Mouse (Mus musculus) embryo, embryonic 11 days (tissue): ENCODE data around the gene Ddx17.

Source experiments
- DNase-seq: peaks from one replicate; pipeline ENCODE4 v3.0.0-alpha.2; 2015

The Ddx17 gene

DNA sequence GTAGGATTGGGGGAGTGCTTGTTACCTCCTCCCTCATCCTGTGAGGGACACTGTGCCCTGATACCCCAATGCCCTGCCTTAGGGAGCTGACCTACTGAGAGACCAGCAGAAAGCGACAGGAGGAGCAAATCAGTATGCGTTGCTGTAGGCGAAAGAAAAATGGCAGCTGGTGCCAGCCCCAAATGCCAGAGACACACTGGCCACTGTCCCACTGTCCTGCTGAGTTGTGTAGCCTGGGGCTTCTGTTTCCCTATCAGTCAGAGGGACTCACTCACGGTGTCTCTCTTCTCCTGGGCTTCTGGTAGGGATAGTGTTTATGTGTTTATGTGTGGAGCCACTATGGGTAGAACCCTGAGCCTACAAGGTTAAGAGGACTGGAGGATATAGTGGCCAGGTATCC lies 28.8 kb downstream of the Ddx17 start:
- no peak for DNase-seq

DNA sequence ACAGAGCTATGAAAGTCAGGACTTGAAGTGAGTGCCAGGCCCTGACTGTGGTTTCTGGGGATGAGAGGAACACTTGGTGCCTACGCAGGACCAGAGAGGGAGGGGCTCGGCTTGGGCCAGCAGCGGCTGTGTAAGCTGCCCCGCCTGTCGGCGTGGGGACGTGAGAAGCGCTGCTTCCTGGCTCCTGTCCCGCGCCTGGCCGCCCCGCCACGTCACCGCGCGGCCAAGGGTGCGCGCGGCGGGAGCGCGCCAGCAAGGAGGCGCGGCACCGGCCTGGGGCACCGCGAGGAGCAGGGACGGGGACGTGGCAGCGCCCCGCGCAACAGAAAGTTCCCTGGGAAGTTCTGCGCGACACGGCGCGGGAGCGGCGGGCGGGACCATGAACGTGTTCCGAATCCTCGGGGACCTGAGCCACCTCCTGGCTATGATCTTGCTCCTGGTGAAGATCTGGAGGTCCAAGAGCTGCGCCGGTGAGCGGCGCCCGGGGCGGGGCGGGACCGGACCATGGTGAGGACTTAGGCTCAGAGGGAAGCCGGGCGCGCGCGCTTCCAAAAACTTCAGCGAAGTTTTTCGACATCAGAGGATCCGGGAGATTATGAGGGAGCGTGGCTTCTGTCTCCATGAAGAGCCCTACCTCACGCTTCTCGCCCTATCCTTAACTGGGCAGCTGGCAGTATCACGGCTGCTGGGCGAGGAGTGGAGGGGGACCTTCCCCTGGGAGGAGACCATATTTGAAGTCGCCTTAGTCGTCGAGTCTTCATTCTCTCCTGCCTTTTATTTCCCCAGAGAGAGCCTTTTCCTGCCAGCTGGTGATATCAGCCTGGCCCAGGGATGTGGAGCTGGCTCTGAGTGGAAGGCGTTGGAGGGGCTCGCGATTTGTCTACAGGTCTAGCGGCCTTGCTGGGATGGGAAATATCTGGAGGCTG lies 30.1 kb downstream of the Ddx17 start, which contains the start of gene Kdelr3:
TSS of gene Kdelr3 (plus strand) at position 241 of the 926 bp plus-strand sequence.
- DNase-seq, result peak; percentile 78

DNA sequence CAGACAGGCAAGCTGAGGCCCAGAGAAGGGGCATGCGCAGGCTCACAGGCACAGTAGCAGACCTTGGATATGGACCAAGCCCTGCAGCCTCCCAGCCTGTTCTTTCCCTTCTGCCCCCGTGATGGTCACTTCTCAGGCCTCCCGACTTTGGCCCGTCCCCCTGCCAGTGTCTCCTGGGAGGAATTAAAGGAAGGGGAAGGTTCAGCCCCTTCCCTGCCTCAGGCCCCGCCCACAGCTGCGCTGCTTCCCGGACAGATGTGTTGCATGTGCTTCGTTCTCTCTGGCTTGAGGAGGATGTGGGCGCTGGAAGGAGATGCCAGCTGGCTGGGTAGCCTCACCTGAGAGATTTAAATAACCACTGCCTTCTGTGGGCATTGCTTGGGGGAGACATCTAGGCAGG lies 32.6 kb downstream of the Ddx17 start:
- DNase-seq, result peak; percentile 64

DNA sequence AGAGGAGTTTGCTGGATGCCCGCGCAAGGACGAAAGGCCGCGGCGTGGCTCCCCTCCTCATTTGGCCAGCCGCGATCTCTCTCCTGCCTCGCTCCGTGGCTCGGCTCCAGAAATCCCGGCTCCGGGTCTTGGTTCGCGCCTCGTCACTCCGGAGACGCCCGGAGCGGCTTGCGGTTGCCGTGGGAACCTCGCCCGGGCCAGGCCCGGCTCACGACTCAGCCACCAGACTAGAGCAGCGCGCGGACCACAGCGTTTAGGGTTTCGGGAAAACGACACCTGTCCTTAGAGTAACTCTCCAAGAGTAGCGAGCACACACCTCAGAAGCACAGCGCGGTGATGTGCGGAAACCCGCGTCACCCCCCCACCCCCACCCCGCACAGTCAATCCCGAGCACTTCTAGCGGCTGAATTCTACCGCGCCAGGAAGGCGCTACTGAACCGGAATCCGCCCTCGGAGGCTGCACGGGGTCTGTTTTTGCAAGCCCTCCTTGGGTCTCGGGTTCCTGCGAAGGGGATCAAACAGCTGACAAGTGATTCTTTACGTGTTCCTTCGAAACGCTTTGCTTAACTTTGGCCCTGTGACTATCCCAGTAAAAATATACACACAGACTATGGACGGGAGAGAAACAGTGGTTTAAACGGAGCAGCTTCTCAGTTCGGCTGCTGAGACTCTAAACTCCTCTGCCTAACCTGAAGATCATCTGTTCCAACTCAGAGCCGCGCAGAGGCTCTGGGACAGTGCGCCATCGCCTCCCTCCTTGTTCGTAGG lies 34.8 kb downstream of the Ddx17 start:
- DNase-seq, result peak; percentile 94

DNA sequence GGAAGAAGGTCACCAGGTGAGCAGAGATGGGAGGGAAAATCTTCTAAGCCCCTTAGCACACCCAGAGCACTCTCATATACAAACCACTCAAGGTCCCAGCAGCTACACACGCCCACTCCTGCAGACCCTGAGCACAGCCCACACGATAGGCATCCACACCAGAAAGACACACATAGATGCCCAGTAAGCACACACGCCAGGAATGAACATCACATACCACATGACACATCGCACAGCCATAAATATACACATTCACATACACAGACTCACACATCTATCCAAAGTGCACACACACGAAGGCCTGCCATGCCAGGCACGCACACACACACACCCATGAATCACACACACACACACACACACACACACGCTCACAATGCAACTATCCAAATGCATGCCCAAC lies 36.1 kb downstream of the Ddx17 start:
- DNase-seq, result no peak

DNA sequence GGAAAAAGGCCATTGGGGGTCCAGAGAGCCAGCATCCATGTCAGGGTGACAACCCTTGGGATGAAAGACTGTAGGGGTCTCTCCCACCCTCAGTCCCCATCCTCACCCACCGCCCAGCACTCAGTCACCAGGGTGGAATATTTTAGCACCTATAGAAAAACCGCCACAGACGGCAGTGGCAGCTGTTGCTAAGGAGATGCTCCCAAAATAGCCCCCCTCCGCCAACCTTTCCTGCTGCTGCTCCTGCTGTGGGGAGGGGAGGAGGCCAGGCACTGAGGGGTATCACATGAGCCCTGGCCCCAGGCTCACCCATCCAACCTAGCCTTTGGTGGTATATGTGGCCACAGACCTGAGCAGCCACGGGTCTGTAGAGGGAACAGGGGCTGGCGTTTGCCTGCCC lies 36.5 kb downstream of the Ddx17 start:
- DNase-seq, result no peak

DNA sequence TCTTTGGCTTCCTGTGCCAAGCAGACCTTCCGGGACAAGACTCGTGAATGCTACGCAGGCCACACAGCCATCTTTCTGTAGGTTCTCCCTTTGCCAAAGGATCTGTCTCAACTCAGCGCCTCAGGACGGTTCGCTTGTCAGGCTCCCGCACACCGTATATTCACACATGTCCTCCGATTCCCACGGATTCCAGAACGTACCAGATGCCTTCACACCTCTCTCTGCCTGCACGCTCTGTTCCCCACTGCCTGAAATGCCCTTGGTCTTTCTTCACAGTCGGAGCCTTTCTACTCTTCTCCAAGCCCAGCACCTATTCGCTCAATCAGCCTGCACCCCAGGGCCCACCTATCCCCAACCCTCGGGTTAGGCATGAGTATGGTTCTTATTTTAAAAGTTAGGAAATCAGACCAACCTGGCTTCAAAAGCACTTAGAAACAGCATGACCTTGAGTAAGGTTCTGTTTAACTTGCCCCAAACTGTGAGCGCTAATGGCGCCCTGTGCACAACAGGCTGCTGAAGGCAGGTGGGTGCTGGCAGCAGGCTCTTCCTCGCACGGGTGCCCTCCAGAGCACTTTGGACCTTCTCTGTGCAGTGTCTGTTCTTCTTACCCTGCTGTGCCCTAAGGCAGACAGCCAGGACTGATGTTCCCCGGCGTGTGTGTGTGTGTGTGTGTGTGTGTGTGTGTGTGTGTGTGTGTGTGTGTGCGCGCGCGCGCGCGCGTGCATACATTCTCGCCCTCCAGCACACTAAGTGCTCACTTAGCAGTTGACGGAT lies 39.3 kb downstream of the Ddx17 start:
- DNase-seq, result no peak

DNA sequence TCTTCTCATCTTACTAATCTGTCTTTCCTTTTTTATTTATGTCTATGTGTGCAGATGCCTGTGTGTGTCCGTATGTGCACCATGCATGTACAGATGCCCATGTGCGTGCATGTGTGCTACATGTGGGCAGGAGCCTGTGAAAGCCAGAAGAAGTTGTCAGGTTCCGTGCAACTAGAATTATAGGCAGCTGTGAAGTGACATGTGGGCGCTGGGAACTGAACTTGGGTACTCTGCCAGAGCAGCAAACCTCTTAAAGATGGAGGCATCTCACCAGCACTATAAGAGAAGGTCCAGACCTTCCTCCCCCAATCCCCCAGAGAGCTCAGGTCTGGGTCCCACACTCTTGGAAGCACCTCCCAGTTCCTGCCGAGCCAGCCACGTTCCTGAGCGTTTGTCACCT lies 40.1 kb downstream of the Ddx17 start:
- DNase-seq, result no peak

DNA sequence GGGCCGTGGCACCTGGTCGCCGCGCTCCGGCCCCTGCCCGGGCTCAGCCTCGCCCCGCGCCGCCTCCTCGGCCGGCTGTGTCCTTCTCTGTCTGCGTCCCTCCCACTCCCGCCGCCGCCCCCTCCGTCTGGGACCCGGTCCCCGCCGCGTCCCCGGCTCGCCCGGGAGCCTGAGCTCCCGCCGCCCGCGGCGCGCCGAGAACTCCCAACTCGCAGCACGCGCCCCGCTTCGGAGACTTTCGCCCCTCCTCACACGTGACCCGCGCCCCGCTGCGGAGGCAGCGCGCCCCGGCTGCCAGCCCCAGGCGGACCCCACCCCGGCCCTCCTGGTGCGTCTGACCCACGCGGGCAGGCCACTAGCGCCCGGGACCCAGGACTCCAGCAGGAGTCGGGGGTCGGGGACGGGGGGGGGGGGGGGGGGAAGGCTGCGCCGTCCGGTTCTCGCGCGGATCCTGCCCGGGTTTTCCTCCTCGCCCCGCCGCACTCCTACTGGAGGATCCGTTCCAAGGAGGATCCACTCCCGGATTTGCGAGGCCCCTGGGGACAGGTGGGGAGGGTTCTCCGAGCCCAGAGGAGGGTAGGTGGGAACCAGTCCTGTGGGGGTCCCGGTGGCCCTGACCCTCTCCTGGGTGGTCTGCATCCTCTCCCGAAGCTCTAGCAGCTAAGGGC lies 40.8 kb downstream of the Ddx17 start:
- DNase-seq, result peak; percentile 86

DNA sequence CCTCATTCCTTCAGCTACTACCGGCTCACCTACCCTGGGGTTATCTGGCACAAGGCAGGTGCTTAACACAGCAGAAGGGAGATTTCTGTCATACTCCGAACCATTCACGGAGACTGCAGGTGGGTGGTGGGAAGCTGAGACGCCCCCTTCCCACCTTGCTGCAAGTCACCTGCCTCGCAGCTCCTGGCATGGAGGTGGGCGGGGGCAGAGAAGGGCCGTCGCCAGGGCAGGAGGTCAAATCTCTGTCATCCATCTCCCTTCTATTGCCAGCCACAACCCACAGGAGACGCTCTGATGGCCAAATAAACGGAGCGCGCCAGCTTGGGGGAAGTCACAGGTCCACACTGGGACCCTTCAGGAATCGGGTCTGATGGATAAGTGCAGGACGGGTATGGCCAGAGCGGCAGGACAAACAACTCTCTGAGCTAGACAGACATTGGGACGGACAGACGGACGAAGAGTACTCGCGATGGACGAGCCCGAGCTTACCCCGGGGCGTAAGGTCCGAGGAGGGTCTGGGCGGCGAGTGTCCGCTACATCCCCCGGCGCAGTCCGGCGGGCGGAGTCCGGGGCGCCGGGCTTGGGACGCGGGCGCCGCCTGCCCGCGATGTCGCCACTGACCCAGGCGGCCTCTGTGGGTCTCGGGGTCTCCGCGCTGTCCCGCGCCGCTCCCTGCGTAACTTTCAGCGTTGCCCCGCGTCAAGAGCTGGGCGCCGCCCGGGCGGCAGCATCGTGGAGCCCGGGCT lies 41.7 kb downstream of the Ddx17 start, which contains the start of gene Kcnj4:
TSS of gene Kcnj4 (minus strand) at position 535 of the 746 bp plus-strand sequence.
- peak; percentile 48 for DNase-seq

DNA sequence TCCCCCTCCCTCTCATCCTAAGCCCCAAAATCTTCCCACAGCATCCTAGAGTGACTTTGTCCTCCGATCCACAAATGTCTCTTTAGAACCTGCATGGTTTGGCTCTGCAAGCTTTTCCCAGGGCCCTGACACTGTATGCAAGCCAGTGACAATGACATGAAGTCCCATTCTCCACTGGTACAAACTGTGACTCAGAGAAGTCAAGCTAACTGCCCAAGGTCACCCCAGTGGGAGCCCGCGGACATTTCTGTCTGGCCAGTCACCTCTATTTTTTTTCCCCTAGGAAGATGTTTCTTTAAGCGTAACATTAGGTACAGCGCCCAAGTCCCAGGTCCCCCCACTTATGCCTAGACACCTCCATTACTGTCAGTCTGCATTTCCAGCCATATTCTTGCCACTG lies 43.1 kb downstream of the Ddx17 start:
- no peak for DNase-seq

DNA sequence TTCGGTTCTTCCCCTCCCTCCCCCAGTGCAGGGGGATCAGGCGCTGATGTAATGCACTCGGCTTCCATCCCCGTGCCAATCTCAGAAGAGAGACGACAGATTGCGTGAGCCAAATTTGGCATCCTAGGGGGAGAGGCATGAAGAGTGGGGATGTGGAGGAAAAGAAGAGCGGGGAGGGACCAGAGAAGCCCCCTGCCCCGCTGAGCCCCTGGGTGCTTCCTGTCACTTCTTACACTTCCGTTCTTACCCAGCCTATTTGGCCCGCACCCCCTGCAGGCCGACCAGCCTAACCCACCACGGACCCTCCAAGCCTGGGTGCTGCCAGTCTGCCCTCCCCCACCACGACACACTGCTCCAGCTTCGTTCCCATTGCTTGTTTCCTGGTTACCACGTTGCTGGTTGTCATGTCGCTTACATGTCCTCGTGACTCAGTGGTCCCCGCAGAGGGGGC lies 43.6 kb downstream of the Ddx17 start:
- no peak for DNase-seq

DNA sequence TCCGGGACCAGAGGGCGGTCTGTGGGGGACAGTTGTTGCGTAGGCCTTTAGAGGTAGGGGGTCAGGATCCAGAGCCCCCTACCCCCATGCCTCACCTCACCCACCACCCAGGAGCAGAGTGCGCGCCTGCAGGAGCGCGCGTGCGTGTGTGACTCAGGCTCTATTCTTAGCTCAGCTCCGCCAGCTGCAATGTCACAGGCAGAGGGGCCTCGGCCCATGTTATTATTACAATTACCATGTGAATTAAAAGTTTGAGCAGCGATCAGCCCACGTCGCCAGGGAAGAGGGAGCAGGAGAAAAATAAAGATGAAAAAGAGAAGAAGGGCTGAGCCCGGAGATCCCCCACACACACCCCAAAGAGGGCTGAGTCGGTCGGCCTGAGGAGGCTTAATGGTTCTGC lies 46.4 kb downstream of the Ddx17 start:
- no peak for DNase-seq

DNA sequence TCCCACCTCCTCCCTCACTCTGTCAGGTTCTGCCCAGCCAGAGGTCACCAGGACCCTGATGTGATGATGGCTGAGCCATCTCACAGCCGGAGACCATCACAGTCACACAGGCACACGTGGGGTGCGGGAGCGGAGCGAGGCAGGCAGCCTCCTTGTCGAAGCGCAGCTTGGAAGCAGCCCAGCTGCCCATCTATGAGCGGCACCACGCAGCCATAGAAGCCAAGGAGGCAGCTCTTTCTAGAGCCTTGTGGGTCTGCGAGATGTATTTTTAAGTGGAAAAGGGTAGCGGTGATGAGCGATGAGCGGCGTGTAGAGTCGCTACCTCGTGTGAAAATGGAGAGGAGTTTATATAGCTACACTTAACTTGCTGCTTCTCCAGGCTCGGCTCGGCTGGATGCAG lies 53.0 kb downstream of the Ddx17 start:
- DNase-seq, result peak; percentile 12

DNA sequence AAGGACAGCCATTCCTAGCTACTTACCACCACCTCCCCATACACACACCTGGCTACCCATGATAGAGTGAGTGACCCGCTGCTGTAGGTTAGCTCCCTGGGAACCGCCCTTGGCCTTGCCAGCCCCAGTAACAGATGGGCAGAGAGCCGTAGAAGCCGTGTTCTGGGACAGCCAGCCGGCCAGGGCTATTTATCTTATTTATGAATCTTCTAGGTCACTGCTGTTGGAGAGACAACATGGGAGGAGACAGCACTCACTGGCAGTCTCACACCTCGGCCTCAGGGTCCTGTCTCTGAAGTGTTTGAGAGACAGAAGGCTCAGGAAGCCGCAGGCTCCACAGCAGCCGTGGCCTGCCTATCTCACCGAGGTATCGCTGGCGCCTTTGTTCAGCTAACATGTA lies 57.1 kb downstream of the Ddx17 start:
- DNase-seq, result no peak

DNA sequence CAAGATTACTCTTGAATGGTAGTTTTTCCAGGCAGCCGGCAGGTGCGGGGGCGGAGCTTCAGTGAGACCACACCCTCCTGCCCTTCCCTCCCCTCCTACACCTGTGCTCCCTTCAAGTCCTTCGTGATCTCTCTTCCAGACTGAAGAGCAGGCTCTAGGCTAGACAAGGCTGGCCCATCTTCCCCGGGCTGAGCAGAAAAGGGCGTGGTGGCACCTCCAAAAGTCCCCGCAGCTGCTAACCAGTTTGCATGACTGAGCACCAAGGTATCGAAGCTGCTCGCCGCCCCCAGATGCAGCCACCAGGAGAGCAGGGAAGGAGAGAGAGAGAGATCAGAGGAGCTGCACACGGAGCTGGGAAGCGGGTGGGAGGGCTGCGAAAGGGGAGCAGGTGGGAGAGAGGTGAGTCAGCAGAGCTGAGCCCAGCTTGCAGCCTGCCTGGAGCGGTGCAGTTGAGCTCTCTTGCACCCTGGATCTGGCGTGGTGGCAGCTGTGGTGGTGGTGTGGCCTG lies 65.3 kb downstream of the Ddx17 start:
- no peak for DNase-seq
